Mouse (Mus musculus) cerebral cortex, adult 2 months (tissue): ENCODE data around the gene Rph3a.

ENCODE experiments used
- WGBS: fragments of 180-500 bp; shearing (Covaris S2); methylation state at CpG from one replicate; pipeline ENCODE4 v1.1.7; 2018; 5-methylcytosine and 5-hydroxymethylcytosine counted together

Rph3a gene

GRCm38 (mm10) chr5:121009811-121010569 lies at the start of gene Rph3a:
TSS of gene Rph3a (minus strand) at chr5:121010092.
- WGBS, result 34% methylated on average over 12 of the region's 12 CpGs

- WGBS, result 75% methylated on average over 11 of the region's 11 CpGs
These were observed 48.4 kb upstream of the Rph3a start for GRCm38 (mm10) chr5:121058261-121058660.

- 71% methylated on average over 9 of the region's 9 CpGs for WGBS
These were observed 44.0 kb upstream of the Rph3a start for GRCm38 (mm10) chr5:121053886-121054285.

GRCm38 (mm10) chr5:121041791-121042190 lies 31.9 kb upstream of the Rph3a start:
- WGBS, result 69% methylated on average over 9 of the region's 9 CpGs

- WGBS, result 48% methylated on average over 9 of the region's 9 CpGs
These were observed 29.6 kb upstream of the Rph3a start for GRCm38 (mm10) chr5:121039465-121039864.

- WGBS, result 76% methylated on average over 9 of the region's 9 CpGs
These were observed 20.3 kb upstream of the Rph3a start for GRCm38 (mm10) chr5:121030161-121030560.

GRCm38 (mm10) chr5:121019505-121019904 lies 9.6 kb upstream of the Rph3a start:
- WGBS, result 40% methylated on average over 9 of the region's 9 CpGs

- WGBS, result 73% methylated on average over 5 of the region's 5 CpGs
These were observed 7.8 kb upstream of the Rph3a start for GRCm38 (mm10) chr5:121017699-121018098.

GRCm38 (mm10) chr5:121016405-121016804 lies 6.5 kb upstream of the Rph3a start:
- 38% methylated on average over 12 of the region's 12 CpGs for WGBS

GRCm38 (mm10) chr5:121014496-121014895 lies 4.6 kb upstream of the Rph3a start:
- WGBS, result 81% methylated on average over 2 of the region's 2 CpGs

- WGBS, result 13% methylated on average over 2 of the region's 2 CpGs
These were observed 2.1 kb upstream of the Rph3a start for GRCm38 (mm10) chr5:121011962-121012361.

GRCm38 (mm10) chr5:121009406-121009805 lies 486 bp downstream of the Rph3a start:
- 1% methylated on average over 19 of the region's 19 CpGs for WGBS

- 3% methylated on average over 15 of the region's 15 CpGs for WGBS
These were observed 1.3 kb downstream of the Rph3a start for GRCm38 (mm10) chr5:121008411-121009239.

GRCm38 (mm10) chr5:121007563-121007962 lies 2.3 kb downstream of the Rph3a start:
- WGBS, result 38% methylated on average over 3 of the region's 3 CpGs

GRCm38 (mm10) chr5:121007130-121007529 lies 2.8 kb downstream of the Rph3a start:
- WGBS, result 36% methylated on average over 8 of the region's 8 CpGs

GRCm38 (mm10) chr5:121006176-121006575 lies 3.7 kb downstream of the Rph3a start:
- 26% methylated on average over 3 of the region's 4 CpGs for WGBS

GRCm38 (mm10) chr5:121003781-121004180 lies 6.1 kb downstream of the Rph3a start:
- 9% methylated on average over 17 of the region's 17 CpGs for WGBS

GRCm38 (mm10) chr5:120999573-120999972 lies 10.3 kb downstream of the Rph3a start:
- WGBS, result 41% methylated on average over 12 of the region's 12 CpGs

GRCm38 (mm10) chr5:120988373-120988772 lies 21.5 kb downstream of the Rph3a start:
- WGBS, result 91% methylated on average over 3 of the region's 3 CpGs

- WGBS, result 85% methylated on average over 1 of the region's 1 CpGs
These were observed 26.9 kb downstream of the Rph3a start for GRCm38 (mm10) chr5:120983029-120983428.

- 86% methylated on average over 11 of the region's 11 CpGs for WGBS
These were observed 28.7 kb downstream of the Rph3a start for GRCm38 (mm10) chr5:120981211-120981610.

- 71% methylated on average over 2 of the region's 2 CpGs for WGBS
These were observed 29.8 kb downstream of the Rph3a start for GRCm38 (mm10) chr5:120980116-120980515.

- 65% methylated on average over 3 of the region's 3 CpGs for WGBS
These were observed 33.8 kb downstream of the Rph3a start for GRCm38 (mm10) chr5:120976138-120976537.
